Mouse (Mus musculus) testis, adult 2 months (tissue): ENCODE results near the gene Cdyl2. TPM values are rescaled to one million over a fixed set of nuclear protein-coding genes. Genes with fewer than 3 reads are reported as not detected.

ENCODE experiments used
- H3K27ac ChIP-seq: fragments of 200-500 bp; 2 replicates; pipeline ENCODE4 v1.5.1; 2012; ENCODE audit warnings: low read depth, low read length; ENCODE audit not compliant: control insufficient read depth, insufficient read depth
- H3K27me3 ChIP-seq: fragments of 200-500 bp; 2 replicates; pipeline ENCODE4 v1.6.1; 2012; ENCODE audit warnings: mild to moderate bottlenecking, low read length, moderate library complexity; ENCODE audit not compliant: control insufficient read depth, insufficient read depth
- H3K36me3 ChIP-seq: fragments of 200-500 bp; 2 replicates; pipeline ENCODE4 v1.6.1; 2012; ENCODE audit warnings: mild to moderate bottlenecking, low read length; ENCODE audit not compliant: control insufficient read depth, insufficient read depth
- H3K4me1 ChIP-seq: fragments of 200-500 bp; 2 replicates; pipeline ENCODE4 v1.6.1; 2012; ENCODE audit warnings: low read length; ENCODE audit not compliant: control insufficient read depth, insufficient read depth
- H3K4me3 ChIP-seq: fragments of 200-500 bp; 2 replicates; pipeline ENCODE4 v1.5.1; 2012; ENCODE audit warnings: low read depth, mild to moderate bottlenecking, low read length, moderate library complexity, mixed read lengths; ENCODE audit not compliant: control insufficient read depth
- CTCF ChIP-seq: fragments of 200-500 bp; IDR thresholded peaks from 2 replicates; pipeline ENCODE4 v1.5.1; 2012; ENCODE audit warnings: low read depth, mild to moderate bottlenecking, inconsistent platforms, low read length, moderate library complexity; ENCODE audit not compliant: control insufficient read depth, insufficient read depth, insufficient replicate concordance
- POLR2A ChIP-seq: fragments of 200-500 bp; IDR thresholded peaks from 2 replicates; pipeline ENCODE4 v1.6.1; 2012; ENCODE audit warnings: low read depth, mild to moderate bottlenecking, inconsistent platforms, low read length, moderate library complexity; ENCODE audit not compliant: control insufficient read depth
- polyA plus RNA-seq: library from polyadenylated mRNA; depleted of rRNA; stranded (reverse); fragments of >200 nt; gene quantifications from 2 replicates; pipeline ENCODE4 v1.2.3, GENCODE M21; 2012

Cdyl2 gene
- polyA plus RNA-seq, 1 experiment = 11.9 TPM

DNA sequence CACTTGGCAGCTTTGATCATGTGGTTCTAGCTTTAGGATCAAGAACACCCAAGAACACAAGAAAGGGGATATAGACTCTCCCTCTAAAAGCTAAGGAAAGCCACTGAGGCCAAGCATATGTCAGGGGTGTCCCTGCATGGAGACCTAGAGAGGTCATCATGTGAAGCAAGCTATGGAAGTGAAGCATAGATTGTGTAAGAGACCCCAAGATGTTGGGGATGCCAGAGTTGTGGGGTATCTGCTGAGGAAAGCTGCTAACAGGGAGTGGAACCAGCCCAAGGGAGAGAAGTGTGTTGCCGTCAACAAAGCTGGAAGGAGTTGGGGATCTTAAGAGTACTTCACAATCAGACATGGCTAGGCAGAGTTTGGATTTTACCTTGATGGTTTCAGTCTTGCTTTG, 7.9 kb upstream of the Cdyl2 start:
- no peaks in the 10 kb centered on the region for H3K27me3 ChIP-seq
- no peak overlapping the region for H3K27ac ChIP-seq
- peaks cover 5% of the 10 kb centered on the region; the same call in 1 of the 2 replicates for H3K4me1 ChIP-seq
- no peaks in the 10 kb centered on the region for H3K36me3 ChIP-seq
- H3K4me3 ChIP-seq = no peak overlapping the region
- TF ChIP-seq POLR2A = no peak
- no peak for TF ChIP-seq CTCF

DNA sequence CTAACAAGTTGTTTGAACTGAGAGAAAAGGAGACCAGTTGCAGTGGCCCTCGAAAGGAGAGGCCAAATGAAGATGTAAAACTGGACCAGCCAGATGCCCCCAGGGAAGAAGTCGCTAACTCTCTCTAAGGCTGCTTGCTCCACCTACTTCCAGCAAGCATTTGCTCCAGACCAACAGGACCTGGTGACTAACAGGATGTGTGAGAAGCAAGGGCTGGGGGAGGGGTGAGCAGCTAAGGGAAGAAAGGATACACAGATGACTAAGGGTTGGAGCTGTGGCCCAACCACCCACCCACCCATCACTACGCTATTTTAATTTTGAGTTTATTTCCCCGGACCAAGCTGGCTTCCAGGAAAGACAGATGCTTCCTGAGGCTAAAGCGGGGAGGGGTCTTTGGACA, 2.5 kb upstream of the Cdyl2 start:
- H3K36me3 ChIP-seq = no peaks in the 10 kb centered on the region
- no peak for TF ChIP-seq POLR2A
- no peak for TF ChIP-seq CTCF
- no peaks in the 10 kb centered on the region for H3K27me3 ChIP-seq
- peaks cover 7% of the 10 kb centered on the region for H3K4me1 ChIP-seq
- H3K4me3 ChIP-seq = no peak overlapping the region
- H3K27ac ChIP-seq = no peak overlapping the region

DNA sequence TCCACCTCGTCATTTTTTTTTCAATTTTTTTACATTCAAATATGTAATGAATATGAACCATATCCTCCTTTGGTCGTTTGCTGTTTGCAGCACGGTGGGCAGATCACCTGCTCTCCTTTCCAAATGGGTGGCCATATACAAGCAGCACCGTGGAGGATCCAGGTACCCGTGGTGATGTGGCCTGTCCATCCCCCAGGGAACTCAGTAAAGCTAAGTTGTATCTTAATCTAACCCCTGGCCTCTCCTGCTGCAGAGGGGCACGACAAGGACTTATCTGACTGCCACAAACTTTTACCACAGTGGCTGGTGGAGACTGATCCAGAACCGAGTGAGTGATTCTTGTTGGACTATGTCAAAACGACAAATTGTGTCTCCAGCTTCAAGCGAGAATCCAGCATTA, 1.4 kb upstream of the Cdyl2 start:
- TF ChIP-seq CTCF (no peak), POLR2A (no peak)
- Histone ChIP-seq H3K4me3 (no peak overlapping the region), H3K27ac (no peak overlapping the region), H3K4me1 (peaks cover 7% of the 10 kb centered on the region), H3K27me3 (no peaks in the 10 kb centered on the region), H3K36me3 (no peaks in the 10 kb centered on the region)

DNA sequence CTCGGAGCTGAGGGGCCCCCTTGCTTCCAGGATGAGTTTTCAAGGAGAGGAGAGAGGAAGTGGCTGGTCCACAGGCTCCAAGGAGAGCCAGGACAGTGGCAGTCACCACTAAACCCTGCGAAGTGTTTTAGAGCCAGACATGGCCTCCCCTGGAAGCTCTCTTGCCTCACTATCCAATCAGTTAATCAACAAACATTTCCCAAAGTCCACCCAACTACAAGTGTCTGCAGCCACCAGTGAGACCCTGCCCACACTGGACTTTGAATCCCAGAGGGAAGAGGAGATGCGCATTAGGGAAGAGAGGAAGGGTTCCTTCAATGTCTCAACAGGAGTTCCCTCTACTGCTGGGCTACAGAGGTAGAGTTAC, 840 bp upstream of the Cdyl2 start:
- 0 out of 2 replicates have a peak overlapping the region, but pooled peaks have one; percentile 25 for H3K27ac ChIP-seq
- TF ChIP-seq POLR2A (no peak), CTCF (no peak)
- H3K27me3 ChIP-seq = no peaks in the 10 kb centered on the region
- no peaks in the 10 kb centered on the region for H3K36me3 ChIP-seq
- H3K4me1 ChIP-seq = peaks cover 7% of the 10 kb centered on the region
- peak overlapping the region; percentile 95 for H3K4me3 ChIP-seq

DNA sequence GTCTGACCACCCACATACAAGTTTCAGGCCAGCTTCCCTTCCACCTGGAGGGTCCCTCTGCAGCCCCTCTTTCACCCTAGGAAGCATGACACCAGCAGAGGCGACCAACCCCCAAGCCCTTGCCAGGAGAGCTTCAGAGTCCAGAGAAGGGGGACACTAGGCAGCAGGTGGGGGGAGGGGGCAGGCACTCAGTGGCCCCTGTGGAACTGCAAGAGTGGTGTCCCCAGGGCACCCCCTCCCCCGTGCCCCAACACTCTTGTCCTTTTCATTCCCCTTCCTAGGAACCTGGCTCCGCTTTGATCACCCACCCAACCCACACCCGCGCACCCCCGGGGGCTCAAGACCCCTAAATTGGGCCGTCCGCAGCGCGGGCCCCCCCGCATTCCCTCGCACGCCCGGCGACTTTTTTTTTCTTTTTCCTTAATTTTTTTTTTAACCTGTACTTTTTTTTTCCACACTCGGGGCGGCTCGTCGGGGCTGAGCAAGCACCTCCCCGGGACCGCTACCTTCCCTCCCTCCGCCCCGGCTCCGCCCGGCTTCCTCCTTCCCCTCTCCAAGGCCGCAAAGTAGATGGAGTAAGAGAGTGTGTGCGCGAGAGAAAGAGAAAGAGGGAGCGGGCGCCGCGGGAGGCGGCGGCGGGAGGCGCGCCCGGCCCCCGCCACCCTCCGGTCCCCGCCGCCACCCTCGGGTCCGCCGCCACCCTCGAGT, 661 bp downstream of the Cdyl2 start:
- Histone ChIP-seq H3K27ac (no peak overlapping the region), H3K4me3 (peak overlapping the region; percentile 95), H3K36me3 (no peaks in the 10 kb centered on the region), H3K4me1 (peaks cover 7% of the 10 kb centered on the region), H3K27me3 (no peaks in the 10 kb centered on the region)
- TF ChIP-seq POLR2A = no peak

DNA sequence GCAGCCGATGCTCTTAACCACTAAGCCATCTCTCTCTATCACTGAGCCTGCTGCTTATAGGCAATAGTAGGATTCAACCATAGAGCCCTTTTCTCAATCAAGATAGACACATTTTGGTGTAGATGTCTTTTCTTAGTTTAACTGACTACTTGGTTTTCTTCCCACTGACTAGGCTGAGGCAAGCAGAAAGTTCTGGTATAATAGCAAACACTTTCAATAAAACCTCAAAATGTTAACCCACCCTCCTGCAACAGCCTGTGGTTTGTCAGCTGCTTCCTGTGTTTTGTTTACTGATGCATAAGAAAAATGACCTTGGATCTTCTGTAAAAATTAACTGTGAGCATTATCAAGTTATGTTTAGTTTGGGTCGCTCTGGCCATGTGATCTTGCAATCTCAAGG, 11.3 kb downstream of the Cdyl2 start:
- Histone ChIP-seq H3K4me1 (no peaks in the 10 kb centered on the region), H3K27ac (no peak overlapping the region), H3K36me3 (no peaks in the 10 kb centered on the region), H3K4me3 (no peak overlapping the region), H3K27me3 (no peaks in the 10 kb centered on the region)
- TF ChIP-seq CTCF (no peak), POLR2A (no peak)

DNA sequence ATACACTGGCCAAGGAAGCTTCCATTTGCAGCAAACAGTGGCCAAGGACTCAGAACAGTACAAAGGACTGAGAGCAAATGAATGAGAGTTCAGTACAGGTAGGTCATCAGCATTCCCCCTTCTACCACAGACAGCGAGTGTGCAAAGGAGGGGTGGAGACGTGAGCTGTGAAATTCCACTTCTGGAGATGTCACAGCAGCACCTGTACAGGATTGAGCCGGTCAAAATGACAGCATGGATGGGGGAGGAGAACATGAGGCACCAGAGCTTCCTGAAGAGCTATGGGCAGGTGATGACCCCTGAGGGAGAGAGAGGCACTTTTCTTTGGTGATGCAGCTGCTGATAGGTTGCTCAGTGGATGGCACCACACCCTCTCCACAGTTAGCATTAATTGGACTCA, 25.3 kb downstream of the Cdyl2 start:
- Histone ChIP-seq H3K4me1 (no peaks in the 10 kb centered on the region), H3K27me3 (no peaks in the 10 kb centered on the region), H3K27ac (no peak overlapping the region), H3K4me3 (no peak overlapping the region), H3K36me3 (no peaks in the 10 kb centered on the region)
- no peak for TF ChIP-seq CTCF
- no peak for TF ChIP-seq POLR2A

DNA sequence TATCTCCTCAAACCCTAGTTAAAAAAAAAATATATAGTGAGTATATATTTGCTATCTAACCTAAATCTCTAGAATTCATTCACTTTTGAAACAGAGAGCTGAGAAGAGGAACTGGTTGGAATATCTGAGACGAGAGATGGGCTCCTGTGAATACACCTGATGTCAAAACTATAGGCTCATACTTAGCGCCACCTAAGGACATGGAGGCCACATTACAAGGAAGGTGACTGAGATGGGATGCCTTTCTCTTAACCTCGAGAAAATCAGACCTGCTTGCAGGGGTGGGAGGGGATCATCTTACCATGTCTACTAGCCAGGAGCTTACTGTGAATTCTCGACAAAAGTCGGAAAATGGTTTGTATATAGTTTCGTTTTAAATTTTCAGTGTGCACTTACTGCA, 30.3 kb downstream of the Cdyl2 start:
- TF ChIP-seq POLR2A = no peak
- TF ChIP-seq CTCF = no peak
- no peak overlapping the region for H3K27ac ChIP-seq
- peaks cover 2% of the 10 kb centered on the region; the same call in 1 of the 2 replicates for H3K4me1 ChIP-seq
- H3K36me3 ChIP-seq = no peaks in the 10 kb centered on the region
- no peaks in the 10 kb centered on the region for H3K27me3 ChIP-seq
- H3K4me3 ChIP-seq = no peak overlapping the region
